22 mouse cellular contexts compared by ENCODE assay signal in genomic region chr5:71965529-71965928, GRCm38 (mm10).
DNase-seq lines count a peak whose midpoint lies in the region; ATAC-seq and TF ChIP-seq lines count a peak whose summit lies in the region.
"Had no signal": no experiment of that assay in that cellular context is flagged by ENCODE, and none has a peak within 500 bp of the region (broad histone marks: within the 10 kb centered on the region; RNA-seq: fewer than 3 reads in every experiment).

No protein-coding gene starts in this region.

- peak; percentile 43 for TF ChIP-seq CTCF in hindbrain, postnatal 0 days (IDR thresholded peaks at IDR 0.05; ENCODE audit: low read depth)
- no peak for TF ChIP-seq CTCF in lung, embryonic 14.5 days (IDR thresholded peaks at IDR 0.05; ENCODE audit: low read depth)

- no peak for ATAC-seq in hindbrain, postnatal 0 days
- no peak for ATAC-seq in lung, embryonic 14.5 days (ENCODE audit: insufficient read depth)
- ATAC-seq in megakaryocyte, adult 5-6 weeks (ENCODE audit: poor library complexity, severe bottlenecking), result no peak

- no peaks in the 10 kb centered on the region for H3K4me1 ChIP-seq in hindbrain, postnatal 0 days (ENCODE audit: insufficient read depth, low read length)
- H3K4me1 ChIP-seq in hindbrain, embryonic 10.5 days (replicated peaks), result no peaks in the 10 kb centered on the region
- H3K4me1 ChIP-seq in lung, embryonic 14.5 days (ENCODE audit: insufficient read depth), result no peaks in the 10 kb centered on the region
- H3K4me1 ChIP-seq: heart, embryonic 12.5 days; limb, embryonic 13.5 days; liver, embryonic 13.5 days; lung, embryonic 15.5 days had no signal

- H3K9ac ChIP-seq in hindbrain, postnatal 0 days (replicated peaks; ENCODE audit: low read length), result no peak overlapping the region
- no peak overlapping the region for H3K9ac ChIP-seq in lung, embryonic 14.5 days
- H3K9ac ChIP-seq: heart, embryonic 12.5 days; hindbrain, embryonic 15.5 days; limb, embryonic 13.5 days; liver, embryonic 13.5 days; lung, embryonic 15.5 days; midbrain, embryonic 12.5 days had no signal

- peak; percentile 15 for DNase-seq in hindbrain, postnatal 0 days (ENCODE audit: low spot score)
- DNase-seq in hindbrain, embryonic 10.5 days (ENCODE audit: low spot score), result no peak
- peak; percentile 4 for DNase-seq in lung, embryonic 14.5 days
- no peak for DNase-seq in lung, postnatal 10 days
- peak; percentile 51 for DNase-seq in brain, adult 2 months (ENCODE audit: low read depth, low spot score)
- DNase-seq in spleen, postnatal 14 days (ENCODE audit: low spot score in 2 of 2), result no peak
- DNase-seq: cerebellum, adult 11 months; embryo, embryonic 11 days; gastrocnemius, postnatal 10 days; heart, adult 11 months; heart, postnatal 14 days; kidney, adult 11 months; kidney, postnatal 25 days; layer of hippocampus, adult 9-11 months; liver, embryonic 13.5 days had no signal

- no peak overlapping the region for H3K4me3 ChIP-seq in hindbrain, postnatal 0 days (ENCODE audit: low read length)
- H3K4me3 ChIP-seq in hindbrain, embryonic 10.5 days, result no peak overlapping the region
- no peak overlapping the region for H3K4me3 ChIP-seq in lung, embryonic 14.5 days (ENCODE audit: low read depth, low read length)
- H3K4me3 ChIP-seq: heart, embryonic 12.5 days; hindbrain, embryonic 15.5 days; limb, embryonic 13.5 days; liver, embryonic 13.5 days; lung, embryonic 15.5 days; midbrain, embryonic 12.5 days had no signal

- WGBS in hindbrain, postnatal 0 days, result 83% methylated on average over 2 of the region's 2 CpGs
- WGBS in hindbrain, embryonic 10.5 days, result 75% methylated on average over 2 of the region's 2 CpGs
- WGBS in lung, embryonic 14.5 days, result 67% methylated on average over 2 of the region's 2 CpGs

- no peak overlapping the region for H3K27ac ChIP-seq in hindbrain, postnatal 0 days
- H3K27ac ChIP-seq in hindbrain, embryonic 10.5 days, result no peak overlapping the region
- H3K27ac ChIP-seq in lung, embryonic 14.5 days (ENCODE audit: low read depth), result no peak overlapping the region
- H3K27ac ChIP-seq: hindbrain, embryonic 15.5 days; limb, embryonic 13.5 days; liver, embryonic 13.5 days; lung, embryonic 15.5 days; macrophage; midbrain, embryonic 12.5 days had no signal

- H3K4me2 ChIP-seq in hindbrain, postnatal 0 days (ENCODE audit: low read depth, low read length), result no peak overlapping the region
- H3K4me2 ChIP-seq in lung, embryonic 14.5 days, result no peak overlapping the region
- H3K4me2 ChIP-seq: heart, embryonic 12.5 days; hindbrain, embryonic 15.5 days; limb, embryonic 13.5 days; liver, embryonic 13.5 days; lung, embryonic 15.5 days; midbrain, embryonic 12.5 days had no signal

- H3K9me3 ChIP-seq in hindbrain, postnatal 0 days (ENCODE audit: low read length), result no peaks in the 10 kb centered on the region
- no peaks in the 10 kb centered on the region for H3K9me3 ChIP-seq in hindbrain, embryonic 10.5 days
- H3K9me3 ChIP-seq in lung, embryonic 14.5 days (ENCODE audit: low read depth, low read length), result no peaks in the 10 kb centered on the region
- H3K9me3 ChIP-seq: heart, embryonic 12.5 days; hindbrain, embryonic 15.5 days; limb, embryonic 13.5 days; liver, embryonic 13.5 days; lung, embryonic 15.5 days; midbrain, embryonic 12.5 days had no signal

- H3K27me3 ChIP-seq in hindbrain, postnatal 0 days (ENCODE audit: insufficient read depth, low read length), result no peaks in the 10 kb centered on the region
- H3K27me3 ChIP-seq in hindbrain, embryonic 10.5 days (ENCODE audit: insufficient read depth, poor library complexity, severe bottlenecking), result no peaks in the 10 kb centered on the region
- no peaks in the 10 kb centered on the region for H3K27me3 ChIP-seq in lung, embryonic 14.5 days (ENCODE audit: insufficient read depth, low read length)
- H3K27me3 ChIP-seq: heart, embryonic 12.5 days; hindbrain, embryonic 15.5 days; limb, embryonic 13.5 days; liver, embryonic 13.5 days; lung, embryonic 15.5 days; midbrain, embryonic 12.5 days had no signal

- no peaks in the 10 kb centered on the region for H3K36me3 ChIP-seq in hindbrain, postnatal 0 days (ENCODE audit: insufficient read depth, low read length)
- H3K36me3 ChIP-seq in hindbrain, embryonic 10.5 days, result no peaks in the 10 kb centered on the region
- no peaks in the 10 kb centered on the region for H3K36me3 ChIP-seq in lung, embryonic 14.5 days (ENCODE audit: insufficient read depth)
- H3K36me3 ChIP-seq: heart, embryonic 12.5 days; hindbrain, embryonic 15.5 days; limb, embryonic 13.5 days; liver, embryonic 13.5 days; lung, embryonic 15.5 days; midbrain, embryonic 12.5 days had no signal

Comparison
In these comparisons a context has a peak if more than half of its experiments do, and no peak if none do; other contexts are left out.
1. DNase-seq: peak in hindbrain, postnatal 0 days (single experiment), lung, embryonic 14.5 days (single experiment) and brain, adult 2 months (single experiment); none in hindbrain, embryonic 10.5 days (single experiment), lung, postnatal 10 days (single experiment) and spleen, postnatal 14 days (0 of 2).